Mouse (Mus musculus) stomach, postnatal 0 days (tissue): ENCODE measurements around the gene Ndufa12.

Source experiments
- CTCF ChIP-seq: IDR thresholded peaks from 2 replicates; pipeline ENCODE4 v1.5.1; 2016; ENCODE audit warnings: antibody characterized with exemption, low read depth, mild to moderate bottlenecking, moderate library complexity
- EP300 ChIP-seq: optimal IDR thresholded peaks from 2 replicates; pipeline ENCODE3; 2016; ENCODE audit warnings: antibody characterized with exemption

GRCm38 (mm10) chr10:94260544-94260943 is 62.0 kb downstream of the Ndufa12 start:
- TF ChIP-seq CTCF (no peak), EP300 (no peak)
